Mouse (Mus musculus) intestine, embryonic 15.5 days (tissue): ENCODE data around the gene Sema3b. TPM values are rescaled to one million over a fixed set of nuclear protein-coding genes. Genes with fewer than 3 reads are reported as not detected.
A peak's percentile ranks its signal among the peaks of the same experiment; 100 is the strongest.

Experiments
- ATAC-seq: fragments of 200-750 bp; cut with Nextera tagmentation; 2 replicates; pipeline ENCODE4 v1.8.0; 2017; ENCODE audit warnings: moderate TSS enrichment, moderate library complexity
- H3K27ac ChIP-seq: fragments of 300-500 bp; sonication (generic); 2 replicates; pipeline ENCODE4 v1.5.1; 2015; ENCODE audit warnings: mild to moderate bottlenecking, inconsistent platforms
- H3K27me3 ChIP-seq: fragments of 300-500 bp; sonication (generic); replicated peaks from 2 replicates; pipeline ENCODE4 v1.6.1; 2015; ENCODE audit warnings: inconsistent platforms
- H3K36me3 ChIP-seq: fragments of 300-500 bp; sonication (generic); 2 replicates; pipeline ENCODE4 v1.6.1; 2015; ENCODE audit warnings: inconsistent platforms
- H3K4me1 ChIP-seq: fragments of 300-500 bp; sonication (generic); replicated peaks from 2 replicates; pipeline ENCODE4 v1.6.1; 2015; ENCODE audit warnings: inconsistent platforms
- H3K4me2 ChIP-seq: fragments of 300-500 bp; sonication (generic); replicated peaks from 2 replicates; pipeline ENCODE4 v1.6.1; 2015; ENCODE audit warnings: mild to moderate bottlenecking, inconsistent platforms
- H3K4me3 ChIP-seq: fragments of 300-500 bp; sonication (generic); replicated peaks from 2 replicates; pipeline ENCODE4 v1.5.1; 2015; ENCODE audit warnings: inconsistent platforms
- H3K9ac ChIP-seq: fragments of 300-500 bp; sonication (generic); 2 replicates; pipeline ENCODE4 v1.6.1; 2015; ENCODE audit warnings: inconsistent platforms
- H3K9me3 ChIP-seq: fragments of 300-500 bp; sonication (generic); 2 replicates; pipeline ENCODE4 v1.6.1; 2016; ENCODE audit warnings: inconsistent platforms
- WGBS: fragments of 180-500 bp; shearing (Covaris S2); methylation state at CpG from one replicate; pipeline ENCODE4 v1.1.7; 2015; 5-methylcytosine and 5-hydroxymethylcytosine counted together
- polyA plus RNA-seq: library from polyadenylated mRNA; unstranded; fragments of >200 nt; fragmentation: Nextera tagmentation; extraction: Ambion mirVana; gene quantifications from 2 replicates; pipeline ENCODE4 v1.2.1, GENCODE M21; 2015

The Sema3b gene
- polyA plus RNA-seq, 1 experiment from 2014 or later = 34.7 TPM

- Histone ChIP-seq H3K9ac (no peak overlapping the region), H3K36me3 (peaks cover 9% of the 10 kb centered on the region; the same call in 1 of the 2 replicates), H3K27ac (0 out of 2 replicates have a peak overlapping the region, but pooled peaks have one; percentile 3), H3K9me3 (no peaks in the 10 kb centered on the region), H3K4me3 (no peak overlapping the region), H3K4me1 (peaks cover 64% of the 10 kb centered on the region), H3K4me2 (no peak overlapping the region), H3K27me3 (no peaks in the 10 kb centered on the region)
- WGBS = 64% methylated on average over 5 of the region's 5 CpGs
- ATAC-seq = 0 out of 2 replicates have a peak, but pooled peaks have one; percentile 22
Measured at GRCm38 (mm10) chr9:107624539-107624938, 15.5 kb upstream of the Sema3b start.

GRCm38 (mm10) chr9:107620954-107621353, 11.9 kb upstream of the Sema3b start:
- H3K4me1 ChIP-seq = peaks cover 42% of the 10 kb centered on the region
- no peak overlapping the region for H3K27ac ChIP-seq

GRCm38 (mm10) chr9:107619546-107619879, 10.5 kb upstream of the Sema3b start:
- H3K4me2 ChIP-seq = no peak overlapping the region; the same call in 1 of the 2 replicates
- H3K27me3 ChIP-seq = no peaks in the 10 kb centered on the region
- peaks cover 31% of the 10 kb centered on the region for H3K4me1 ChIP-seq
- H3K27ac ChIP-seq = peak overlapping the region; percentile 87
- peak; percentile 27 for ATAC-seq
- H3K9me3 ChIP-seq = no peaks in the 10 kb centered on the region
- H3K36me3 ChIP-seq = peaks cover 32% of the 10 kb centered on the region
- no peak overlapping the region for H3K4me3 ChIP-seq
- no peak overlapping the region for H3K9ac ChIP-seq
- WGBS = 54% methylated on average over 13 of the region's 13 CpGs

More at GRCm38 (mm10) chr9:107620954-107621353, 11.9 kb upstream of the Sema3b start:
- Histone ChIP-seq H3K4me3 (no peak overlapping the region), H3K9me3 (no peaks in the 10 kb centered on the region), H3K9ac (no peak overlapping the region), H3K36me3 (peaks cover 23% of the 10 kb centered on the region), H3K27me3 (no peaks in the 10 kb centered on the region), H3K4me2 (no peak overlapping the region)
- ATAC-seq = no peak

- Histone ChIP-seq H3K27ac (peak overlapping the region; percentile 87), H3K4me1 (peaks cover 29% of the 10 kb centered on the region), H3K27me3 (no peaks in the 10 kb centered on the region), H3K36me3 (peaks cover 31% of the 10 kb centered on the region), H3K4me2 (0 out of 2 replicates have a peak overlapping the region, but pooled peaks have one; percentile 1), H3K9me3 (no peaks in the 10 kb centered on the region), H3K4me3 (no peak overlapping the region), H3K9ac (peak overlapping the region; percentile 10; the same call in 1 of the 2 replicates)
- WGBS = 21% methylated on average over 13 of the region's 13 CpGs
- peak; percentile 84 for ATAC-seq
Measured at GRCm38 (mm10) chr9:107618778-107619545, 9.9 kb upstream of the Sema3b start.

GRCm38 (mm10) chr9:107618098-107618497, 9.1 kb upstream of the Sema3b start:
- no peak overlapping the region for H3K9ac ChIP-seq
- peaks cover 31% of the 10 kb centered on the region for H3K4me1 ChIP-seq
- H3K9me3 ChIP-seq = no peaks in the 10 kb centered on the region
- H3K27me3 ChIP-seq = no peaks in the 10 kb centered on the region
- ATAC-seq = no peak
- H3K27ac ChIP-seq = 0 out of 2 replicates have a peak overlapping the region, but pooled peaks have one; percentile 87
- 82% methylated on average over 6 of the region's 6 CpGs for WGBS
- no peak overlapping the region for H3K4me3 ChIP-seq
- H3K36me3 ChIP-seq = peaks cover 31% of the 10 kb centered on the region
- no peak overlapping the region for H3K4me2 ChIP-seq

- no peak overlapping the region for H3K4me2 ChIP-seq
- 70% methylated on average over 2 of the region's 2 CpGs for WGBS
- H3K36me3 ChIP-seq = peaks cover 31% of the 10 kb centered on the region
- no peaks in the 10 kb centered on the region for H3K9me3 ChIP-seq
- no peak overlapping the region for H3K4me3 ChIP-seq
- H3K4me1 ChIP-seq = peaks cover 34% of the 10 kb centered on the region
- H3K27ac ChIP-seq = no peak overlapping the region
- no peak overlapping the region for H3K9ac ChIP-seq
- no peaks in the 10 kb centered on the region for H3K27me3 ChIP-seq
- ATAC-seq = no peak
Measured at GRCm38 (mm10) chr9:107617461-107617860, 8.4 kb upstream of the Sema3b start.

- H3K9ac ChIP-seq = no peak overlapping the region
- no peak overlapping the region for H3K4me3 ChIP-seq
- H3K27me3 ChIP-seq = no peaks in the 10 kb centered on the region
- no peak for ATAC-seq
- peaks cover 30% of the 10 kb centered on the region for H3K36me3 ChIP-seq
- H3K9me3 ChIP-seq = no peaks in the 10 kb centered on the region
- H3K4me2 ChIP-seq = no peak overlapping the region
- no peak overlapping the region for H3K27ac ChIP-seq
- peaks cover 38% of the 10 kb centered on the region for H3K4me1 ChIP-seq
- 74% methylated on average over 4 of the region's 4 CpGs for WGBS
Measured at GRCm38 (mm10) chr9:107615035-107615434, 6.0 kb upstream of the Sema3b start.

GRCm38 (mm10) chr9:107612945-107613569, 4.0 kb upstream of the Sema3b start:
- H3K27ac ChIP-seq = peak overlapping the region; percentile 86
- WGBS = 9% methylated on average over 12 of the region's 12 CpGs
- no peaks in the 10 kb centered on the region for H3K9me3 ChIP-seq
- peaks cover 21% of the 10 kb centered on the region; the same call in 1 of the 2 replicates for H3K36me3 ChIP-seq
- peaks cover 32% of the 10 kb centered on the region for H3K4me1 ChIP-seq
- H3K27me3 ChIP-seq = no peaks in the 10 kb centered on the region
- peak overlapping the region; percentile 82 for H3K4me2 ChIP-seq
- peak overlapping the region; percentile 2; the same call in 1 of the 2 replicates for H3K4me3 ChIP-seq
- peak overlapping the region; percentile 34 for H3K9ac ChIP-seq
- ATAC-seq = peak; percentile 29

- no peaks in the 10 kb centered on the region for H3K9me3 ChIP-seq
- H3K4me2 ChIP-seq = peak overlapping the region; percentile 82
- H3K27me3 ChIP-seq = no peaks in the 10 kb centered on the region
- H3K9ac ChIP-seq = peak overlapping the region; percentile 55
- ATAC-seq = peak; percentile 92
- H3K27ac ChIP-seq = peak overlapping the region; percentile 92
- peaks cover 39% of the 10 kb centered on the region for H3K4me1 ChIP-seq
- H3K4me3 ChIP-seq = peak overlapping the region; percentile 35
- peaks cover 21% of the 10 kb centered on the region; the same call in 1 of the 2 replicates for H3K36me3 ChIP-seq
- 5% methylated on average over 40 of the region's 48 CpGs for WGBS
Measured at GRCm38 (mm10) chr9:107612191-107612944, 3.3 kb upstream of the Sema3b start.

GRCm38 (mm10) chr9:107611456-107612190, 2.6 kb upstream of the Sema3b start:
- Histone ChIP-seq H3K27ac (peak overlapping the region; percentile 92), H3K9me3 (no peaks in the 10 kb centered on the region), H3K4me1 (peaks cover 46% of the 10 kb centered on the region), H3K4me2 (peak overlapping the region; percentile 82), H3K9ac (peak overlapping the region; percentile 55), H3K36me3 (peaks cover 17% of the 10 kb centered on the region; the same call in 1 of the 2 replicates), H3K27me3 (no peaks in the 10 kb centered on the region), H3K4me3 (peak overlapping the region; percentile 35)
- 71% methylated on average over 6 of the region's 6 CpGs for WGBS
- no peak for ATAC-seq

GRCm38 (mm10) chr9:107609433-107609830, 403 bp upstream of the Sema3b start:
- H3K27ac ChIP-seq = peak overlapping the region; percentile 7; the same call in 1 of the 2 replicates
- peak overlapping the region; percentile 59; the same call in 1 of the 2 replicates for H3K4me2 ChIP-seq
- no peak overlapping the region for H3K4me3 ChIP-seq
- H3K36me3 ChIP-seq = no peaks in the 10 kb centered on the region
- no peak overlapping the region for H3K9ac ChIP-seq
- H3K4me1 ChIP-seq = peaks cover 61% of the 10 kb centered on the region
- H3K27me3 ChIP-seq = no peaks in the 10 kb centered on the region
- H3K9me3 ChIP-seq = no peaks in the 10 kb centered on the region
- ATAC-seq = no peak
- WGBS = 64% methylated on average over 4 of the region's 4 CpGs
